Mouse (Mus musculus) ES-E14 (cell line): ENCODE measurements around the gene Gna15. TPM values are rescaled to one million over a fixed set of nuclear protein-coding genes. Genes with fewer than 3 reads are reported as not detected.

Experiments used
- DNase-seq: peaks from one replicate; pipeline ENCODE4 v3.0.0-alpha.2; 2013; ENCODE audit warnings: low read depth, low spot score
- H3K27ac ChIP-seq: 2 replicates; pipeline ENCODE4 v1.5.1; 2012; ENCODE audit warnings: low read depth, mild to moderate bottlenecking, low read length, moderate library complexity, mixed read lengths; ENCODE audit not compliant: poor library complexity, insufficient read depth, severe bottlenecking
- H3K36me3 ChIP-seq: 2 replicates; pipeline ENCODE4 v1.6.1; 2012; ENCODE audit warnings: mild to moderate bottlenecking, low read length, moderate library complexity, mixed read lengths; ENCODE audit not compliant: control insufficient read depth, poor library complexity, insufficient read depth, severe bottlenecking
- H3K4me1 ChIP-seq, 2 experiments: fragments of 150-350 bp in 1 of 2; sonication (generic) in 1 of 2; 2 replicates each; pipeline ENCODE4 v1.6.1; 2012; ENCODE audit warnings: low read length in 2 of 2, mild to moderate bottlenecking in 1 of 2, mixed read lengths in 1 of 2; ENCODE audit not compliant: control insufficient read depth in 2 of 2, insufficient read depth in 2 of 2, poor library complexity in 1 of 2
- H3K4me3 ChIP-seq, 2 experiments: fragments of 150-350 bp in 1 of 2; sonication (generic) in 1 of 2; 2 replicates each; pipeline ENCODE4 v1.5.1; 2012; ENCODE audit warnings: low read length in 2 of 2, low read depth in 1 of 2, mild to moderate bottlenecking in 1 of 2, mixed read lengths in 1 of 2; ENCODE audit not compliant: insufficient read depth in 1 of 2, poor library complexity in 1 of 2, severe bottlenecking in 1 of 2
- H3K9ac ChIP-seq: 2 replicates; pipeline ENCODE4 v1.6.1; 2012; ENCODE audit warnings: low read depth, mild to moderate bottlenecking, low read length, mixed read lengths; ENCODE audit not compliant: poor library complexity, insufficient read depth, severe bottlenecking
- H3K9me3 ChIP-seq: fragments of 150-350 bp; sonication (generic); 2 replicates; pipeline ENCODE4 v1.6.1; 2012; ENCODE audit warnings: low read depth, mild to moderate bottlenecking, low read length; ENCODE audit not compliant: control insufficient read depth, insufficient read depth
- CHD2 ChIP-seq: IDR thresholded peaks from 2 replicates; pipeline ENCODE4 v1.6.1; 2014; ENCODE audit warnings: mild to moderate bottlenecking, low read depth, low read length, inconsistent platforms
- HCFC1 ChIP-seq: IDR thresholded peaks from 2 replicates; pipeline ENCODE4 v1.6.1; 2012; ENCODE audit warnings: low read length, inconsistent platforms, borderline replicate concordance; ENCODE audit not compliant: insufficient read depth
- MAFK ChIP-seq: IDR thresholded peaks from 2 replicates; pipeline ENCODE4 v1.6.1; 2014; ENCODE audit warnings: mild to moderate bottlenecking, low read depth, low read length, inconsistent platforms; ENCODE audit not compliant: insufficient read depth
- ZC3H11A ChIP-seq: IDR thresholded peaks from 2 replicates; pipeline ENCODE4 v1.6.1; 2012; ENCODE audit warnings: low read depth, mild to moderate bottlenecking, inconsistent platforms, low read length, borderline replicate concordance
- ZNF384 ChIP-seq: IDR thresholded peaks from 2 replicates; pipeline ENCODE4 v1.6.1; 2012; ENCODE audit warnings: low read depth, low read length, inconsistent platforms
- in situ Hi-C, 2 experiments: fragments of 600-800 bp; cut with MboI; formaldehyde crosslinking; loops; one replicate each; pipeline ENCODE4 v1.15.1; 2025; ENCODE audit warnings: low sequenced_read_pairs in 2 of 2, inconsistent platforms in 1 of 2; ENCODE audit not compliant: unreplicated experiment in 2 of 2
- total RNA-seq: library from RNA; depleted of rRNA; stranded (reverse); fragments of 300-350 nt; gene quantifications from 2 replicates; pipeline ENCODE4 v1.2.3, GENCODE M21; 2012

Gna15 gene
- total RNA-seq, 1 experiment: 11.8 TPM

GRCm38 (mm10) chr10:81461673-81462414 lies 62.2 kb downstream of the Gna15 start:
- H3K9me3 ChIP-seq: no peaks in the 10 kb centered on the region
- in situ Hi-C loops: no loop called here

GRCm38 (mm10) chr10:81460951-81461350 lies 63.1 kb downstream of the Gna15 start:
- TF ChIP-seq MAFK (no peak), HCFC1 (no peak), ZC3H11A (no peak), CHD2 (no peak), ZNF384 (no peak)
- no peaks in the 10 kb centered on the region for H3K9me3 ChIP-seq
- in situ Hi-C loops: no loop called here
- DNase-seq: no peak
- no peaks in the 10 kb centered on the region for H3K36me3 ChIP-seq
- H3K9ac ChIP-seq: no peak overlapping the region
- H3K4me3 ChIP-seq: no peak overlapping the region
- H3K27ac ChIP-seq: no peak overlapping the region
- peaks cover 8 to 29% of the 10 kb centered on the region in 2 experiments for H3K4me1 ChIP-seq

More at GRCm38 (mm10) chr10:81461673-81462414, 62.2 kb downstream of the Gna15 start:
- TF ChIP-seq CHD2 (no peak), MAFK (no peak), ZC3H11A (no peak), HCFC1 (no peak)
- H3K36me3 ChIP-seq: no peaks in the 10 kb centered on the region; the same call in 1 of the 2 replicates
- H3K27ac ChIP-seq: no peak overlapping the region
- H3K4me3 ChIP-seq: 0 out of 4 replicates have a peak overlapping the region, but pooled peaks of 1 of the 2 experiments have one; percentile 43
- no peak for DNase-seq
- peaks cover 9 to 32% of the 10 kb centered on the region in 2 experiments for H3K4me1 ChIP-seq
- H3K9ac ChIP-seq: no peak overlapping the region

- no peak overlapping the region for H3K4me3 ChIP-seq
- H3K9ac ChIP-seq: no peak overlapping the region
- no peak overlapping the region for H3K27ac ChIP-seq
- no peak for DNase-seq
- H3K9me3 ChIP-seq: no peaks in the 10 kb centered on the region
- no peak for TF ChIP-seq HCFC1
- TF ChIP-seq ZC3H11A: no peak
- no peak for TF ChIP-seq CHD2
- TF ChIP-seq MAFK: no peak
- TF ChIP-seq ZNF384: no peak
- no peaks in the 10 kb centered on the region for H3K36me3 ChIP-seq
- in situ Hi-C loops: no loop called here
- H3K4me1 ChIP-seq: peaks cover 4 to 24% of the 10 kb centered on the region in 2 experiments; a peak in 3 of 4 replicates
These were observed 63.6 kb downstream of the Gna15 start for GRCm38 (mm10) chr10:81460471-81460870.

GRCm38 (mm10) chr10:81459399-81459798 lies 64.6 kb downstream of the Gna15 start:
- no peak for TF ChIP-seq HCFC1
- no peak for TF ChIP-seq CHD2
- no peak for TF ChIP-seq MAFK
- TF ChIP-seq ZC3H11A: no peak
- TF ChIP-seq ZNF384: no peak
- Histone ChIP-seq H3K36me3 (no peaks in the 10 kb centered on the region), H3K27ac (no peak overlapping the region), H3K9me3 (no peaks in the 10 kb centered on the region), H3K9ac (no peak overlapping the region), H3K4me3 (no peak overlapping the region), H3K4me1 (peaks cover 4 to 21% of the 10 kb centered on the region in 2 experiments; a peak in 3 of 4 replicates)
- in situ Hi-C loops: no loop called here
- no peak for DNase-seq

GRCm38 (mm10) chr10:81458267-81458666 lies 65.8 kb downstream of the Gna15 start:
- no peak overlapping the region for H3K9ac ChIP-seq
- no peak for DNase-seq
- H3K36me3 ChIP-seq: no peaks in the 10 kb centered on the region
- no peak overlapping the region for H3K27ac ChIP-seq
- no peaks in the 10 kb centered on the region for H3K9me3 ChIP-seq
- peaks cover 4 to 14% of the 10 kb centered on the region in 2 experiments; a peak in 3 of 4 replicates for H3K4me1 ChIP-seq
- in situ Hi-C loops: no loop called here
- no peak for TF ChIP-seq ZC3H11A
- no peak for TF ChIP-seq HCFC1
- TF ChIP-seq CHD2: no peak
- no peak for TF ChIP-seq ZNF384
- no peak for TF ChIP-seq MAFK
- no peak overlapping the region for H3K4me3 ChIP-seq
